Mouse (Mus musculus) mesoderm, embryonic 11.5 days (tissue): ENCODE results near the gene Cpeb4.

Source experiments
- DNase-seq: peaks from one replicate; pipeline ENCODE4 v3.0.0-alpha.2; 2012; ENCODE audit warnings: low read depth, low spot score

Gene Cpeb4

GRCm38 (mm10) chr11:31896905-31897304 is 24.9 kb downstream of the Cpeb4 start:
- no peak for DNase-seq

GRCm38 (mm10) chr11:31899166-31899565 is 27.2 kb downstream of the Cpeb4 start:
- no peak for DNase-seq

- DNase-seq: no peak
Measured at GRCm38 (mm10) chr11:31900736-31901135, 28.7 kb downstream of the Cpeb4 start.

GRCm38 (mm10) chr11:31902251-31903001 is 30.4 kb downstream of the Cpeb4 start:
- DNase-seq: no peak

DNA sequence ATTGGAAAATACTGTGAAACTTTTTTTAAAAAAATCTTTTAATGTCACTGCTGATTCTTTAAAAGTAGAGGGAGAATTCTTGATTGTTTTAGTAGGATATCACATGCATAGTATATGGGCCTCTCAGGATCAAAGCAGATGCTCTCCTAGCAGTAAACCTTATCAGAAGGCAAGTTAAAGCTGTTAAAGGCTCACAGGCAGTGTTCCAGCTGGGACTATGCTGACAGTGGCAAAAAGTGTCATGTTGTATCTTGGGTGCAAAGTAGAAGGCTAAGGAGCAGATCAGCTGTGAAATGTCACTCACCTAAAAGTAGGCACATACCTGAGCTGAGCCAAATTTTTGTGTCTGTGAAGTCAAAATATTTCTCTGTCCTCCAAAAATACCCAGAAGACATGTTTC is 34.5 kb downstream of the Cpeb4 start:
- DNase-seq: no peak

DNA sequence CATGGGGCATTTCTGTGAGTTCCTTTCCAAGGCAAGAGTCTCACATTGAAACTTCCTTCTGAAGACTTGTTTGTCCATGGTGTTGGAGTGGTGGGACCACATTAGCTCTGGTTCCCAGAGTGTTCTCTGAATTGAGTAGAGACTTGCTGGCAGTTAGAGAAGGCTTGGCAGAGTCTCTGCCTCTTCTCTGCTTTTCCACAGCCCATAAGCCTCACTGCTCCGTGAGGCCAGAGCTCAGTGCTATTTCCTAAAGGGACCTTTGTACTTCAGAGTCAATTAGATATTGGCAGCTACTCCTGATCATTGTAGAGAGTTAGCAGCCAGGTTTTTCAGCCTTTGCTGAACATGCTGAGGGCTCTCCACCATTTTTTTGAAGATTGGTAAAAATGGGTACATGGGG is 35.6 kb downstream of the Cpeb4 start:
- DNase-seq: no peak

DNA sequence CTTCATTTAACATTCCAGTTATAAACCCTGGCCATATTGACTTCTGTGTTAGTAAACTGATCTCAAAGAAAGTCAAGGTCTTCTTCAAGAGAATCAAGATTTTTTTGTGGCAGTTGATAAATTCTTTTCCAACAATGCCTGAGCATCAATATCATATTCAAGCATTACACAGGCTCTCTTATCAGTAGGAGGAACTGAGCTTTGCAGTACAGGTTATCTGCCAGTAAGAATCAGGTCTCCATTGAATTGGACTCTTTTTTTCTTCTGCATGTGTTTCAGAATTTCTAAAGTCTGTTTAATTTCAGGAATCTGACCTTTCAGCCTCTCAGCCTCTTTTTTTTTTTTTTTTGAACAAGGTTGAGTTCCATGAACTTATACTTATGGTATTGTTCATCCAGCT is 40.9 kb downstream of the Cpeb4 start:
- no peak for DNase-seq

GRCm38 (mm10) chr11:31917769-31918168 is 45.8 kb downstream of the Cpeb4 start:
- DNase-seq: no peak

DNA sequence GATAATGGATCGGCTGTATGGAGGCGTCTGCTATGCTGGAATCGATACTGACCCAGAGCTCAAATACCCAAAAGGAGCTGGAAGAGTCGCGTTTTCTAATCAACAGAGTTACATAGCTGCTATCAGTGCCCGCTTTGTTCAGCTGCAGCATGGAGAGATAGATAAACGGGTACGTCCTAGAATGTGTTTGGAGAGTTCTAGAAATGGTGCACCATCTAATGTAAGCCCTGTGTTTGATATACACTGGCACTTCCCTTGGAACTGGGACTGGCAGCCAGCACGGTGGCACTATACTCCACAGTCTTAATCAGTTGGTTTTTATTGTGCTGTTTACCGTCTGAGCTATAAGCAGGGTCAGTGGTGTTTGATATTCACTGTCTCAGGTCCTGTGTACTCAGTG is 58.0 kb downstream of the Cpeb4 start:
- DNase-seq: no peak

GRCm38 (mm10) chr11:31935652-31936051 is 63.6 kb downstream of the Cpeb4 start:
- DNase-seq: no peak

- no peak for DNase-seq
Measured at GRCm38 (mm10) chr11:31936910-31937525, 65.0 kb downstream of the Cpeb4 start.

- peak; percentile 29 for DNase-seq
Measured at GRCm38 (mm10) chr11:31940898-31941639, 69.1 kb downstream of the Cpeb4 start.

GRCm38 (mm10) chr11:31941640-31942638 is 69.9 kb downstream of the Cpeb4 start:
- DNase-seq: no peak

- DNase-seq: no peak
Measured at GRCm38 (mm10) chr11:31945471-31945870, 73.5 kb downstream of the Cpeb4 start.

DNA sequence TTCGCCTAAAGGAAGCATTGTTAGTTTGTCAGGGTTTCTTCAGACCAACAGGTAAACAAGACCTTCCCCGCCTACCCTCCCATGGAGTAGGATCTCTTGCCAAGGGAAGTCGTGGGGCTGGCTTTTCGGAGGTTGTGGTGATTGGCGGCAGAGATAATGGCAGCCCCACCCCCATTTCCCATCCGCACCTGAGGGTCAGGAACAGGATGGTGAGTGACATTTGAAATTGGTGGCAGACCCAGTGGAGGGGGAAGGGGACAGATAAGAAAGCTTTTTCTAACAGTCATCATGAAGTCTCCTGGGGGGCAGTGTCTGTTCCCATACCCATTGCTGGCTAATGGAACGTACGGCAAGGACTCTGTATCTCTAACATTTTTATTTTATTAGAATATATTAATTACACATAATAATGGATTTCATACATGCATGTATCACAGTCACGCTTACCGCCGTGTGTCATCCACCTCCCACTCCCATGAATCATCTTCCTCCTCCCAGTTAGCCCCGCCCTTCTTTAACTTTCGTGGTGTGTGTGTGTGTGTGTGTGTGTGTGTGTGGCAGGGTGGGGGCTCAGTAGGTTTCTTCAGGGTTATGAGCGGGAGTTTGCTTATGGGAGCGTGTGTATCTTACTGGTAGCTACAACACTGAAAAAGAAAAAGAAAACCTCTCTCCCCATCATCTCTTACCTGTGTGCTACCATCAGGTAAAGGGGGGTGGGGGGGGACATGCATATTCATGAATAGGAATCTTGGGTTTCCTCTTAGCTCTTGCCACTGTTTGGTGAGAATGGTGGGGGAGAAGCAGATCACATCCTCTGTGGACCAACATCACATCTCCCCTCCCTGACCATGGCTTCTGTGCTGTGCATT is 76.7 kb downstream of the Cpeb4 start:
- no peak for DNase-seq

DNA sequence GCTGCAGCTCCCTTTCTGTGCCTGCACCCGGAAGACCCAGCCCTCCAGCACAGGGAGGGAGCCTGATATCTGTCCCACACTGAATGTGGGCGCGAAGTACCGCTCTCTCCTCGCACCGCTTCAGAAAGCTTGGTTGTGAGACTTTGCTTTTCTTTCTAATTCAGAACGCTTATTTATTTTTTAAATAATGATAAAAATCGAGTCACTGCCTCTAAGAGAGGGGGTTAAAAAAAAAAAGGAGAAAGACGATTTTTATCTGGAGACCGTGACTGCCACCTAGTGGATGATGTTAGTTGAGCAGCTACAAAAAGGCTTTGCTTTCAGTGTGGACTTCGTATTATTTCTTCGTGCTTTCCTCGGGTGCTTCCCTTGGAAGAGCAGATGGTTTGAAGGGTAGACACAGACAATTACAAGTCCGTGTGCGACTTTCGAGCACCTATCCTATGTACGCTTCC is 77.3 kb downstream of the Cpeb4 start:
- DNase-seq: peak; percentile 88

DNA sequence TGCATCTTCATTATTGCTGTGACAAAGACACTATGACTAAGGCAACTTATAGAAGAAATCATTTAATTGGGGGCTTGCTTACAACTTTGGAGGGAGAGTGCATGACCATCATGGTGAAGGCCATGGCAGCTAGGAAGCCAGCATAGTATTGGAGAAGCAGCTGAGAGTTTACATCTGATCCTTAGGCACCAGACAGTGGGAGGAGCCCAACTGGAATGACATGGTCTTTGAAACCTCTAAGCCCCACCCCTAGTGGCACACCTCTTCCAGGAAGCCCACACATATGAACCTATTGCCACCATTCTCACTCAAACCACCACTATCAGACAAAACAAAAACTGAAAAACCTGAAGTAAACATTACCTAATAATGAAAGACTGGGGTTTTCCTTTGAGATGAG is 88.1 kb downstream of the Cpeb4 start:
- no peak for DNase-seq

DNA sequence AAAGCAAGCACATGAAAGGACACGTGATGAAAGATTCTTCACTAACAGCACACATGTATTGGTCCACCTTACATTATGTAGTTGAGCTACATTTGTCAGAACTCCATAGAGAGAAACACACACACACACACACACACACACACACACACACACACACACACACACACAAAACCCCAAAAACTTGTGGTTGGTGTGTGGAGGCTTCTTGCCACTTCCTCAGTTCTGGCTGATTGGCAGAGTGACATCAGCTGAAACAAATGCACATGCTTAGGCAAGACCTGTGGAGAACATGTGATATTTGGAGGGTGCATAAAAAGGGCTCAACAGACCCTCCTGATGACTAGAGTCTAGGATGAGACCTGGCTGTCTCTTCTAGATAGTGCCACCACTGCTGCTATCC is 92.0 kb downstream of the Cpeb4 start:
- DNase-seq: no peak

DNA sequence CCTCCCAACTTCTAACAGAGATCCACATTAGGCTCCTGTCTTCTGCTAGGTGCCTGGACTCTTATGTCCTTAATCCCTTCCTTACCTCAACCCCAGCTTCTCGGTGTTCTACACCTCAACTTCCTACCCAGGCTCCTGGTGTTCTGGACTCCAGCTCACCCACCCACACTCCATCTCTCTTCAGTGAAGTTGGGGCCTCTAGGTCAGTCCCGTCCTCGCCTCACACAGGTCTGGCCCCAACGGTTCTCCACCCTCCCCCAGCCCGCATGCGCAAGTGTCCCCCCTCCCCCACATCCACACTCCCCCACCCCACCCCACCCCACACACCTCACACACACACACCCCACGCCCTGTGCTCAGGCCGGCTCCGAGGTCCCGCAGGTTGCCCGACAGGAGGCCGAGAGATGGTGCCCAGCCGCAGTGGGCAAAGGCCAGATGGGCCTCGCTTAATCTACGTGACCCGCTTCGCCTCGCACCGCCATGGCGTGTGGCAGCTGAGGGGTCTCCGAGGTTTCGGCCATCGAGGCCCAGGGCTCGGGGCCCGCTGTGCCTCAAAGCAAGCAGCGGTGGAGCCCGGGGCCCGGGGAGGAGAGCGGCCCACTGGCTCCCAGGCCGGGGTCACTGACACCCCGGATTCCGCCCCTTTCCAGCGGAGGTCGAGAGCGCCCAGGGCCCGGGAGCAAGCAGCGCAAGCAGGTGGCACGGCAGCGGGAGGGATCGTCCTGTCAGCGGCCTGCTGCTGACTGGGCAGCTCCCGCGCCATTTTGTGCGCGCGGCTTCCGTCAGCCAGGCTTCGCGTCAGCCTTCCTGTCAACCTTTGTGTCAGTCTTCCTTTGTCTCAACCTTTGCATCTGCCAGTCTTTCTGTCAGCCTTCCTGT is 93.5 kb downstream of the Cpeb4 start, which contains the start of gene 4930524B15Rik:
4930524B15Rik (plus strand) TSS at position 337 of the 879 bp plus-strand sequence.
- no peak for DNase-seq
